Mouse (Mus musculus) CD4-positive, CD25-positive, alpha-beta regulatory T cell, adult 4 months (primary cell): Measurements from ENCODE around the gene Gm8439. TPM values are rescaled to one million over a fixed set of nuclear protein-coding genes. Genes with fewer than 3 reads are reported as not detected.
A peak's percentile ranks its signal among the peaks of the same experiment; 100 is the strongest.
"Not testable (repeated sequence)": the region's sequence is repeated elsewhere in the genome, so short reads cannot be mapped to it uniquely, and the experiment has no call there.

Experiments
- ATAC-seq: one replicate; pipeline ENCODE4 v1.8.0; 2017
- polyA plus RNA-seq, 2 experiments: library from polyadenylated mRNA; unstranded; fragments of 100-300 nt; shearing (Covaris generic); gene quantifications; one replicate each; pipeline ENCODE4 v1.2.1; 2017

Gene Gm8439
- under 1 TPM in 1 of 2 experiments, not detected in 1; 0.83 TPM for polyA plus RNA-seq

DNA sequence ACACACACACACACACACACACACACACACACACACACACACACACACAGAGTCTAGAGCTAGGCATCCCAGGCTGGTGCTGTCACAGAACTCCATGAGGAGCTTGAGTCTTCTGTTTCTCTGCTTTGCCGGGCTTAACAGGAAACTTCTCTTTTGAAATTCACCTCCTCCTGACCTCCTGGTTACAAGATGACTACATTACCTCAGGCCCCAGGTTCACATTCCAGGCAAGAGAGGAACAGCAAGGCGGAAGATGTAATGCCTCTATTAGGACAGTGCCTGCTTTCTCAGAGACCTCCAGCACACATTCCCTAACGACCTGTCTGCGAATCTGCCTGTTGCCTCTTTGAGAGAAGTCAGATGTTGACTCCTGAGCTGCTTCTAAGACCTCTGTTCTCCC, at the start of gene Gm8439:
Gm8439 (plus strand) TSS at position 301 of the 400 bp plus-strand sequence.
- no peak for ATAC-seq

GRCm38 (mm10) chr4:120544896-120545295, 43.6 kb upstream of the Gm8439 start:
- no peak for ATAC-seq

- ATAC-seq = no peak
Observed at GRCm38 (mm10) chr4:120556592-120556991, 32.0 kb upstream of the Gm8439 start.

- no peak for ATAC-seq
Observed at GRCm38 (mm10) chr4:120565726-120566125, 22.8 kb upstream of the Gm8439 start.

DNA sequence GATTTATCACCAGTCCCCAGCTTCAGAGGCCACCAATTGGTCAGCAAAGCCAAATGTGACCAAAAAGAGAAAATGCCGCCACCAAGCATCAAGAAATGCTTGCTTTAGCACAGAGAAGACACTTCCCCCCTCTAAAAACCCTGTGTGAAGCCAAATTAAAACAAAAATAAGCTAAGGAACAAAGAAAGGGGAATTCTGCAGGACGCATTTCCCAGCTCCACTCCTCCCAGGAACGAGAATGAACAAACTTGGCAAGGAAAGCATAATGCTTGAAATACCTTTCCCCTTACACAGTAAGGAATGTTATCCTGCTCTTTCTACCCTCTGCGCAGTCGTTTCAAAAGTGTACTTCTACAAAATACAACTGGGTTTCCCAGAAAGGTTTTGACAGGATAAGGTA, 20.5 kb upstream of the Gm8439 start:
- ATAC-seq = no peak

- no peak for ATAC-seq
Observed at GRCm38 (mm10) chr4:120569025-120569424, 19.5 kb upstream of the Gm8439 start.

GRCm38 (mm10) chr4:120569486-120570437, 18.8 kb upstream of the Gm8439 start, which contains the start of gene Ctps:
Gene Ctps (minus strand): TSS chr4:120570276.
- ATAC-seq = peak; percentile 91

DNA sequence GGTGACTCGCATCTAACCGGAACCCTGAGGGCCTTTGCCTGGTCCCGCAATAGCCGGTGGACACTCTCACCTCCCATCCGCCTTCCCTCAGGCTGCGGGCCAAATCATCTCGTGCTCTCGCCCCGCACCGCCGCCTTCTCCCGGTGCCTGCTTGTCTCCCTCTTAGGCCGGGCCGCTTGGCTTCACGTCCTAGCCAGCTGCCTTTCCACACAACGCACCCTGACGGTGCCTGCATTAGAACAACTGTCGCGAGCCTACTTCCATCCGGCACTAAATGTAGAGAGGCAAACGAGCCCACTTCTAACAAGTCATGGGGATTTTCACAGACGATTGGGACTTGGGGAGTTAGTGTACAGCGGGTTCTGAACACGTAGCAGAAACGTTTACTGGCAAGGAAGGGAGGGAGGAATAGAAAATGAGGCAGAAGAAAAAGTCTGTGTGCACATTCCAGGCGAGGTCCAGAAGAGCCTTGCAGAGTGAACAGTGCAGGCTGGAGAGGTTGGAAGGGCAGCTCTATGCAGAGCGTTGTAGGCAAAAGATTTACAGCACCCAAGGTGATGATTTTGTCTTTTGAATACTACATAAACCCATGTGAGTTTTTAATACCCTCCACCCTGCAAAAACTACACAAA, 18.0 kb upstream of the Gm8439 start:
- ATAC-seq = peak; percentile 15

DNA sequence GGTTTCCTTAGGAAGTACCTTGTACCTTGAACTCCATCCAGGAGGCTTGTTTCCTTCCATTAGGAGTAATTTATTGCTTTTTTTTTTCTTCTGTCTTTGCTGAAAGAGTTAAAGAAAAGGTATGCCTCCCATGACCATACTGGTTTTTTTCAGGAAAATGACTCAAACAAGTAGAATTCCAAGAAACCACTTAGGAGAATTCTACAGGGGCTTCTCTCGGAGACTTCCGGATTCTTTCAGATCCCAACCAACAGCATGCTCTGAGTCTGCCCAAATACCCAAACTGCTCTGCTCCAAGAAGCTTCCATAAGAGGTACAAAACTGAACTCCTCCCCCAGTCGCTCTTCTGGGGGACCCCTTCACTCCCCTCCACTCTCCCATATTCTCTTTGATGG, 17.5 kb upstream of the Gm8439 start:
- no peak for ATAC-seq

GRCm38 (mm10) chr4:120571691-120572090, 16.9 kb upstream of the Gm8439 start:
- ATAC-seq = no peak

GRCm38 (mm10) chr4:120580894-120581293, 7.7 kb upstream of the Gm8439 start:
- no peak for ATAC-seq

DNA sequence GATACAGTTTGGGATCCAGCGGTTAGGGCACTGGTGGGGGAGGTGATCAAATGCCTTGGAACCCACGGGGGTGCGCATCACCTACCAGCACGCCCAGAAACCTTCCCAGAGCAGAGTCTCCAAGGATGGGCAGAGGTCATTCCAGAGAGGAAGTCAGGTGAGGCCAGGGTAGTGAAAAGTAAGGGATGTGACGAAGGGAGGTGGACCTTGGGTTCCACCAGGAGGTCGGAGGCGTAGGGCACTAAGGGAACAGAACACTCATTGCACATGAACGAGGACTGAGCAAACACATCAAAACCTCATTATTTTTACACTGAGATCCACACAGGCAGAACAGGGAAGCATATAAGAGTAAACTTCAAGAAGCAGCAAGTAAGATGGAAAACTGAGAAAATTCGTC, 6.8 kb upstream of the Gm8439 start:
- ATAC-seq = no peak

- ATAC-seq = no peak
Observed at GRCm38 (mm10) chr4:120586986-120587385, 1.6 kb upstream of the Gm8439 start.

- no peak for ATAC-seq
Observed at GRCm38 (mm10) chr4:120589070-120589469, 525 bp downstream of the Gm8439 start.

GRCm38 (mm10) chr4:120589815-120590422, 1.4 kb downstream of the Gm8439 start:
- peak; percentile 98 for ATAC-seq

DNA sequence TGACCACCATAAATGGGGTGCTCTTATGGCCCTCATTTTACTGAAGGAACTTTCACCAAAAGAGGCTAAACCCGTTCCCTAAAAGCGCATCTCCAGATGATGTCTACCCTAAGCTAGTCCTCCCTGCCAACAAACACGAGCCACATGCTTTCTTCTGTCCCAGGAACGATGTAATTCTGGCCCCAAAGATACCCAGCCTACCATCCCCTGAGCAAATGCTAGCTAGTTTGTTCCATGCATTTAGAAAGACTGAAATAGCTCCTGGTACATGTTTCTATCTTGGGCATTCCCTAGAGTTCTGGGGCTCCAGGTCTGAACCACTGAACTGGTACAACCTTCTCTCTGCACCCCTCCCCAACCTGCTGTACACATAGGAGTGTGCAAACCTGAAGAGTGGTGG, 2.4 kb downstream of the Gm8439 start:
- ATAC-seq = no peak

DNA sequence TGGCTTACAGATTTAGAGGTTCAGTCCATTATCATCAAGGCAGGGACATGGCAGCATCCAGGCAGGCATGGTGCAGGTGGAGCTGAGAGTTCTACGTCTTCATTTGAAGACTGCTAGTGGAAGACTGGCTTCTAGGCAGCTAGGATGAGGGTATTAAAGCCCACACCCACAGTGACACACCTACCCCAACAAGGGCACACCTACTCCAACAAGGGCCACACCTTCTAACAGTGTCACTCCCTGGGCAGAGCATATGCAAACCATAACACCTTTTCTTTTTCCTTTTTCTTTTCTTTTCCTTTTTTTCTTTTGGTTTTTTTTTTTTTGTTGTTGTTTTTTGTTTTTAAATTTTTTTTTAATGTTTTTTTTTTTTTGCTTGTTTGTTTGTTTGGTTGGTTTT, 7.7 kb downstream of the Gm8439 start:
- ATAC-seq = not testable (repeated sequence)

DNA sequence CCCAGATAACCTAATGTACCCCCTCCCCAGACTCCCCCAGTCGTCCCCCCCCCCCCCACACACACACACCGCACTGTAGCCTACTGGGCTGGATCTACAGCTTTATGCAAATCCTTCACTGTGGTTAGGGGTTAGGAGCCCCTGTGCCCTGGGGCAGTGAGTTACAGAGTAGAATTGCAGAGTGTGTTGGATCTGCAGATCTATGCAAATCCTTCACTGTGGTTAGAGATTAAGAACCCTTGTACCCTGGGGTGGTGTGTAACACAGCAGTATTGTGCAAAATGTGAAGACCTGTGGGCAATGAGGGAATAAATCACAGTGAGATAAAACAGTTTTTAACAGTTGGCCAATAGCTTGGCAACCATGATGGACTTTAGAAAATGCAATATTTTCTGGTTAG, 10.4 kb downstream of the Gm8439 start:
- no peak for ATAC-seq

DNA sequence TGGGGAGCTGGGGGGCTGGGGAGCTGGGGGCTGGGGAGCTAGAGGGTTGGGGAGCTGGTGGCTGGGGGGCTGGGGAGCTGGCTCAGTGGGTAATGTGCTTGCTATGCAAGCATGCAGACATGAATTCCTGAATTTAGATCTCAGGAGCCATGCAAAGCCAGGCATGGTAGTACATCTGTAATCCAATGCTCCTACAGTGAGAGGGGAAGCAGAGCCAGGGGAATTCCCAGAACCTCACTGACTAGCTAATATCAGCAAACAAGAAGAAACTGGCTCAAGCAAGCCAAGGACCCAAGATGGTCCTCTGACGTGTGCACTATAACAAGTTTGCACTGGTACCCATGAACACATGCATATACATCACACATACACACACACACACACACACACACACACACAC, 13.2 kb downstream of the Gm8439 start:
- ATAC-seq = no peak

- no peak for ATAC-seq
Observed at GRCm38 (mm10) chr4:120602669-120603068, 14.1 kb downstream of the Gm8439 start.

DNA sequence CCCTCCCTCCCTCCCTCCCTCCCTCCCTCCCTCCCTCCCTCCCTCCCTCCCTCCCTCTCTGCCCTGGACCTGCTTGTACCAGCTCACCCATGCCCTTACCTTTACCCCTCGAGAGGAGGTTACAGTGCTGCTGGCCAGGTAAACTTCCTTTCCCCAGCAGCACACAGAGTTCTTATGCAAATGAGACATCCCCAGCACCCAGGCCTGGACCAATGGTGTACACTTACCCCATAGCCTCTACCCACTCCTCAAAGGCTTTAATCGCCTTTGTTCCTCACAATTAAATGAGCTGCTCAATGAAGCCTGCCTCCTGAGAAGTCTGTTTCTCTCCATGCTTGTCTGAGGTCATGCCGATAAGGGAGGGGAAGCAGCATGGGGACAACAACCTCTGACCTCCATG, 18.4 kb downstream of the Gm8439 start:
- no peak for ATAC-seq

GRCm38 (mm10) chr4:120611005-120611404, 22.5 kb downstream of the Gm8439 start:
- no peak for ATAC-seq
